Mouse (Mus musculus) forebrain, embryonic 15.5 days (tissue): ENCODE results near the gene Stn1. TPM values are rescaled to one million over a fixed set of nuclear protein-coding genes. Genes with fewer than 3 reads are reported as not detected.
"Not testable (repeated sequence)": the region's sequence is repeated elsewhere in the genome, so short reads cannot be mapped to it uniquely, and the experiment has no call there.

ENCODE experiments used
- ATAC-seq: fragments of 200-750 bp; cut with Nextera tagmentation; replicated peaks from 2 replicates; pipeline ENCODE4 v1.8.0; 2017; ENCODE audit warnings: mild to moderate bottlenecking, moderate TSS enrichment, moderate library complexity
- H3K27ac ChIP-seq: fragments of 300-500 bp; sonication (generic); replicated peaks from 2 replicates; pipeline ENCODE4 v1.5.1; 2015; ENCODE audit warnings: mild to moderate bottlenecking, inconsistent platforms
- H3K27me3 ChIP-seq: fragments of 300-500 bp; sonication (generic); 2 replicates; pipeline ENCODE4 v1.6.1; 2015; ENCODE audit warnings: inconsistent platforms
- H3K36me3 ChIP-seq: fragments of 300-500 bp; sonication (generic); 2 replicates; pipeline ENCODE4 v1.6.1; 2015; ENCODE audit warnings: mild to moderate bottlenecking, inconsistent platforms
- H3K4me1 ChIP-seq: fragments of 300-500 bp; sonication (generic); 2 replicates; pipeline ENCODE4 v1.6.1; 2015; ENCODE audit warnings: inconsistent platforms
- H3K4me2 ChIP-seq: fragments of 300-500 bp; sonication (generic); replicated peaks from 2 replicates; pipeline ENCODE4 v1.6.1; 2015; ENCODE audit warnings: mild to moderate bottlenecking, inconsistent platforms
- H3K4me3 ChIP-seq: fragments of 300-500 bp; sonication (generic); 2 replicates; pipeline ENCODE4 v1.5.1; 2015; ENCODE audit warnings: mild to moderate bottlenecking, inconsistent platforms
- H3K9ac ChIP-seq: fragments of 300-500 bp; sonication (generic); replicated peaks from 2 replicates; pipeline ENCODE4 v1.6.1; 2015; ENCODE audit warnings: mild to moderate bottlenecking, inconsistent platforms
- H3K9me3 ChIP-seq: fragments of 300-500 bp; sonication (generic); 2 replicates; pipeline ENCODE4 v1.6.1; 2016; ENCODE audit warnings: inconsistent platforms
- WGBS: fragments of 180-500 bp; shearing (Covaris S2); methylation state at CpG from one replicate; pipeline ENCODE4 v1.1.7; 2015; ENCODE audit warnings: mixed read lengths; 5-methylcytosine and 5-hydroxymethylcytosine counted together
- polyA plus RNA-seq: library from polyadenylated mRNA; unstranded; fragments of >200 nt; fragmentation: Nextera tagmentation; extraction: Ambion mirVana; gene quantifications from 2 replicates; pipeline ENCODE4 v1.2.1, GENCODE M21; 2015

The Stn1 gene
- polyA plus RNA-seq, result 33.6 and 36.2 TPM in 2 replicates

- peak within 1 kb of the TSS; percentile 83 for H3K4me2 ChIP-seq
- H3K36me3 ChIP-seq, result no peaks in the 10 kb centered on the region
- ATAC-seq, result peak; percentile 36
- WGBS, result 5% methylated on average over 10 of the region's 10 CpGs
- no peaks in the 10 kb centered on the region for H3K9me3 ChIP-seq
- H3K9ac ChIP-seq, result peak within 1 kb of the TSS; percentile 65
- H3K27ac ChIP-seq, result peak within 1 kb of the TSS; percentile 76
- H3K4me3 ChIP-seq, result peak within 1 kb of the TSS; percentile 63
- peaks cover 17% of the 10 kb centered on the region for H3K4me1 ChIP-seq
- no peaks in the 10 kb centered on the region for H3K27me3 ChIP-seq
Observed at GRCm38 (mm10) chr19:47537300-47537792, at the start of gene Stn1. Stn1 (minus strand) TSS chr19:47537507.

- peaks cover 23% of the 10 kb centered on the region for H3K4me1 ChIP-seq
- H3K4me3 ChIP-seq, result no peak overlapping the region
- H3K27me3 ChIP-seq, result no peaks in the 10 kb centered on the region
- ATAC-seq, result no peak
- no peak overlapping the region for H3K9ac ChIP-seq
- H3K9me3 ChIP-seq, result no peaks in the 10 kb centered on the region
- 92% methylated on average over 1 of the region's 1 CpGs for WGBS
- no peak overlapping the region for H3K4me2 ChIP-seq
- no peaks in the 10 kb centered on the region for H3K36me3 ChIP-seq
- H3K27ac ChIP-seq, result no peak overlapping the region
Observed at GRCm38 (mm10) chr19:47587009-47587408, 49.7 kb upstream of the Stn1 start.

GRCm38 (mm10) chr19:47585772-47586171, 48.5 kb upstream of the Stn1 start:
- H3K9ac ChIP-seq, result no peak overlapping the region
- H3K4me3 ChIP-seq, result no peak overlapping the region
- 45% methylated on average over 1 of the region's 1 CpGs for WGBS
- H3K27ac ChIP-seq, result no peak overlapping the region
- H3K36me3 ChIP-seq, result no peaks in the 10 kb centered on the region
- H3K4me1 ChIP-seq, result peaks cover 35% of the 10 kb centered on the region
- ATAC-seq, result no peak
- H3K9me3 ChIP-seq, result no peaks in the 10 kb centered on the region
- H3K27me3 ChIP-seq, result no peaks in the 10 kb centered on the region
- H3K4me2 ChIP-seq, result no peak overlapping the region

- ATAC-seq, result peak; percentile 65
- H3K9me3 ChIP-seq, result no peaks in the 10 kb centered on the region
- H3K4me2 ChIP-seq, result peak overlapping the region; percentile 92
- peaks cover 32% of the 10 kb centered on the region for H3K4me1 ChIP-seq
- peak overlapping the region; percentile 88 for H3K4me3 ChIP-seq
- H3K9ac ChIP-seq, result peak overlapping the region; percentile 90
- H3K36me3 ChIP-seq, result no peaks in the 10 kb centered on the region
- under 1% methylated on average over 86 of the region's 96 CpGs for WGBS
- H3K27me3 ChIP-seq, result no peaks in the 10 kb centered on the region
- peak overlapping the region; percentile 93 for H3K27ac ChIP-seq
Observed at GRCm38 (mm10) chr19:47579788-47580631, 42.7 kb upstream of the Stn1 start.

- Histone ChIP-seq H3K9me3 (no peaks in the 10 kb centered on the region), H3K27me3 (no peaks in the 10 kb centered on the region), H3K4me2 (peak within 1 kb of the TSS; percentile 92), H3K36me3 (no peaks in the 10 kb centered on the region), H3K4me1 (peaks cover 32% of the 10 kb centered on the region), H3K4me3 (peak within 1 kb of the TSS; percentile 88), H3K27ac (peak within 1 kb of the TSS; percentile 93), H3K9ac (peak within 1 kb of the TSS; percentile 90)
- peak; percentile 92 for ATAC-seq
- under 1% methylated on average over 79 of the region's 83 CpGs for WGBS
Observed at GRCm38 (mm10) chr19:47579225-47579787, 42.0 kb upstream of the Stn1 start, which contains the start of gene Slk. Slk (plus strand) TSS chr19:47579678.

- H3K27me3 ChIP-seq, result no peaks in the 10 kb centered on the region
- ATAC-seq, result no peak; the same call in 1 of the 2 replicates
Observed at GRCm38 (mm10) chr19:47578581-47579224, 41.4 kb upstream of the Stn1 start.

GRCm38 (mm10) chr19:47573718-47574117, 36.4 kb upstream of the Stn1 start:
- H3K4me3 ChIP-seq, result no peak overlapping the region
- ATAC-seq, result no peak
- H3K4me1 ChIP-seq, result peaks cover 3% of the 10 kb centered on the region; the same call in 1 of the 2 replicates
- no peaks in the 10 kb centered on the region for H3K9me3 ChIP-seq
- no peak overlapping the region for H3K9ac ChIP-seq
- no peaks in the 10 kb centered on the region for H3K36me3 ChIP-seq
- WGBS, result 88% methylated on average over 3 of the region's 3 CpGs
- no peak overlapping the region for H3K4me2 ChIP-seq
- H3K27ac ChIP-seq, result no peak overlapping the region
- H3K27me3 ChIP-seq, result no peaks in the 10 kb centered on the region

More at GRCm38 (mm10) chr19:47578581-47579224, 41.4 kb upstream of the Stn1 start:
- Histone ChIP-seq H3K4me2 (peak overlapping the region; percentile 92), H3K27ac (peak overlapping the region; percentile 93), H3K9me3 (no peaks in the 10 kb centered on the region), H3K36me3 (no peaks in the 10 kb centered on the region), H3K4me3 (peak overlapping the region; percentile 88), H3K4me1 (peaks cover 32% of the 10 kb centered on the region), H3K9ac (peak overlapping the region; percentile 90)
- WGBS, result 21% methylated on average over 13 of the region's 13 CpGs

- WGBS, result 80% methylated on average over 4 of the region's 4 CpGs
- H3K4me1 ChIP-seq, H3K4me2 ChIP-seq, H3K9me3 ChIP-seq, H3K27me3 ChIP-seq, H3K27ac ChIP-seq, H3K4me3 ChIP-seq, H3K9ac ChIP-seq, ATAC-seq, H3K36me3 ChIP-seq: not testable (repeated sequence)
Observed at GRCm38 (mm10) chr19:47571981-47572380, 34.7 kb upstream of the Stn1 start.

- Histone ChIP-seq H3K9ac (no peak overlapping the region), H3K27ac (no peak overlapping the region), H3K36me3 (no peaks in the 10 kb centered on the region), H3K4me2 (no peak overlapping the region), H3K9me3 (no peaks in the 10 kb centered on the region), H3K4me1 (no peaks in the 10 kb centered on the region), H3K4me3 (no peak overlapping the region), H3K27me3 (no peaks in the 10 kb centered on the region)
- WGBS, result 90% methylated on average over 5 of the region's 5 CpGs
- no peak for ATAC-seq
Observed at GRCm38 (mm10) chr19:47570042-47570441, 32.7 kb upstream of the Stn1 start.

- H3K4me3 ChIP-seq, result no peak overlapping the region
- H3K4me2 ChIP-seq, result no peak overlapping the region
- H3K9me3 ChIP-seq, result no peaks in the 10 kb centered on the region
- H3K36me3 ChIP-seq, result no peaks in the 10 kb centered on the region
- ATAC-seq, result no peak
- H3K27ac ChIP-seq, result no peak overlapping the region
- no peak overlapping the region for H3K9ac ChIP-seq
- no peaks in the 10 kb centered on the region for H3K27me3 ChIP-seq
- WGBS, result 79% methylated on average over 8 of the region's 8 CpGs
- H3K4me1 ChIP-seq, result no peaks in the 10 kb centered on the region
Observed at GRCm38 (mm10) chr19:47565994-47566393, 28.7 kb upstream of the Stn1 start.

GRCm38 (mm10) chr19:47565031-47565654, 27.8 kb upstream of the Stn1 start:
- no peaks in the 10 kb centered on the region for H3K27me3 ChIP-seq
- H3K9me3 ChIP-seq, result no peaks in the 10 kb centered on the region
- no peak overlapping the region for H3K4me2 ChIP-seq
- H3K27ac ChIP-seq, result no peak overlapping the region
- WGBS, result 23% methylated on average over 17 of the region's 17 CpGs
- H3K9ac ChIP-seq, result no peak overlapping the region
- H3K4me3 ChIP-seq, result no peak overlapping the region
- no peaks in the 10 kb centered on the region for H3K4me1 ChIP-seq
- H3K36me3 ChIP-seq, result no peaks in the 10 kb centered on the region
- ATAC-seq, result no peak
